Mouse (Mus musculus): Measurements from ENCODE around the gene Id1. TPM values are rescaled to one million over a fixed set of nuclear protein-coding genes. Genes with fewer than 3 reads are reported as not detected.

The Id1 gene
- polyA plus RNA-seq, 1 experiment from 2014 or later: 56.7 TPM

GRCm38 (mm10) chr2:152772231-152772630 is 36.2 kb downstream of the Id1 start:
- Histone ChIP-seq H3K36me3 (0 out of 2 replicates have a peak, but pooled peaks cover 3% of the 10 kb centered on the region), H3K9me3 (no peaks in the 10 kb centered on the region), H3K27me3 (replicated peaks) (no peaks in the 10 kb centered on the region), H3K27ac (replicated peaks) (no peak overlapping the region), H3K9ac (no peak overlapping the region), H3K4me2 (no peak overlapping the region), H3K4me3 (no peak overlapping the region), H3K4me1 (peaks cover 5% of the 10 kb centered on the region)
- no peak for ATAC-seq (ENCODE audit: extremely low read depth, insufficient number of reproducible peaks, low FRiP score, low TSS enrichment)
- WGBS: 25% methylated on average over 1 of the region's 1 CpGs

DNA sequence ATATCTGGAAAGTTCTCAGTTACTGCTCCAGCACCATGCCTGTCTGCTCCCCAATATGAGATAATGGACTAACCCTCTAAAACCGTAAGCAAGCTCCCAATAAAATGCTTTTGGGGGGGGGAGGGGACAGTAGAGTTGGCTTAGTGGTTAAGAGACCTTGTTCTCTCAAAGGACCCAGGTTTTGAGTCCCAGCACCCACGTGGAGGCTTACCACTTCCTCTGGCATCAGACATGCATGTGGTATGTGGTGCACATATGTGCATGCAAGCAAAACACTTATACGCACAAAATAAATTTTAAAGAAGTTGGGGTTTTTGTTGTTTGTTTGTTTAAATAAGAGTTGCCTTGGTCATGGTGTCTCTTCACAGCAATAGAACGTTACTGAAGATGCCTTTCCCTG is 39.3 kb downstream of the Id1 start:
- no peaks in the 10 kb centered on the region for H3K9me3 ChIP-seq
- H3K4me3 ChIP-seq: no peak overlapping the region
- H3K36me3 ChIP-seq: peaks cover 20% of the 10 kb centered on the region
- WGBS: 81% methylated on average over 4 of the region's 4 CpGs
- no peaks in the 10 kb centered on the region for H3K27me3 ChIP-seq (replicated peaks)
- no peak overlapping the region for H3K27ac ChIP-seq (replicated peaks)
- H3K4me1 ChIP-seq: peaks cover 9% of the 10 kb centered on the region
- H3K4me2 ChIP-seq: no peak overlapping the region
- ATAC-seq (ENCODE audit: extremely low read depth, insufficient number of reproducible peaks, low FRiP score, low TSS enrichment): no peak
- H3K9ac ChIP-seq: no peak overlapping the region

DNA sequence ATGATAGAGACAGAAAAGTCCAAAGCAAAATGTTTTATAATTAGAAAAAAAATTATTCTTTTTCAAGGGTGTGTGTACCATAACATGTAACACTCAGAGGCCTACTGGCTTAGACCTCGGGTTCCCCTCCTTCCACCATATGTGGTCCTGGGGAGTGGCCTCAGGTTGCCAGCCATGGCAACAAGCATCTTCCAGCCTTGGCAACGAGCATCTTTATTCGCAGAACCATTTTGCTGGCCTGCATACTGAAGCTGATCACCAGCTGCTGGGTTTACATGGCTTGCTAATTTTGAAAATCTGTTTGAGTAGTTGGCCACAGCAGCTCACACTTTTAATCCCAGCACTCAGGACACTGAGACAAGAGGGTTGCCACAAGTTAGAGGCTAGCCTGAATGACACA is 40.0 kb downstream of the Id1 start:
- Histone ChIP-seq H3K4me3 (no peak overlapping the region), H3K9ac (no peak overlapping the region), H3K9me3 (no peaks in the 10 kb centered on the region), H3K4me2 (no peak overlapping the region), H3K27ac (replicated peaks) (no peak overlapping the region), H3K27me3 (replicated peaks) (no peaks in the 10 kb centered on the region), H3K4me1 (peaks cover 15% of the 10 kb centered on the region), H3K36me3 (peaks cover 27% of the 10 kb centered on the region)
- ATAC-seq (ENCODE audit: extremely low read depth, insufficient number of reproducible peaks, low FRiP score, low TSS enrichment): no peak
- WGBS: 84% methylated on average over 3 of the region's 3 CpGs

- H3K4me3 ChIP-seq: no peak overlapping the region
- H3K9me3 ChIP-seq: no peaks in the 10 kb centered on the region
- no peaks in the 10 kb centered on the region for H3K27me3 ChIP-seq (replicated peaks)
- H3K4me2 ChIP-seq: no peak overlapping the region
- peaks cover 19% of the 10 kb centered on the region for H3K4me1 ChIP-seq
- ATAC-seq (ENCODE audit: extremely low read depth, insufficient number of reproducible peaks, low FRiP score, low TSS enrichment): no peak
- no peak overlapping the region for H3K27ac ChIP-seq (replicated peaks)
- H3K36me3 ChIP-seq: peaks cover 31% of the 10 kb centered on the region
- 78% methylated on average over 2 of the region's 2 CpGs for WGBS
- H3K9ac ChIP-seq: no peak overlapping the region
These were observed 40.4 kb downstream of the Id1 start for GRCm38 (mm10) chr2:152776435-152776834.

- peaks cover 38% of the 10 kb centered on the region for H3K36me3 ChIP-seq
- H3K9ac ChIP-seq: no peak overlapping the region
- no peak overlapping the region for H3K27ac ChIP-seq (replicated peaks)
- WGBS: 85% methylated on average over 3 of the region's 3 CpGs
- H3K9me3 ChIP-seq: no peaks in the 10 kb centered on the region
- H3K4me3 ChIP-seq: no peak overlapping the region
- H3K4me2 ChIP-seq: no peak overlapping the region
- H3K27me3 ChIP-seq (replicated peaks): no peaks in the 10 kb centered on the region
- peaks cover 26% of the 10 kb centered on the region for H3K4me1 ChIP-seq
- no peak for ATAC-seq (ENCODE audit: extremely low read depth, insufficient number of reproducible peaks, low FRiP score, low TSS enrichment)
These were observed 41.0 kb downstream of the Id1 start for GRCm38 (mm10) chr2:152777081-152777480.

- WGBS: 95% methylated on average over 2 of the region's 2 CpGs
- H3K27ac ChIP-seq (replicated peaks): no peak overlapping the region
- ATAC-seq (ENCODE audit: extremely low read depth, insufficient number of reproducible peaks, low FRiP score, low TSS enrichment): no peak
These were observed 44.4 kb downstream of the Id1 start for GRCm38 (mm10) chr2:152780466-152780865.

GRCm38 (mm10) chr2:152781031-152781711 is 45.1 kb downstream of the Id1 start:
- Histone ChIP-seq H3K9me3 (no peaks in the 10 kb centered on the region), H3K4me2 (no peak overlapping the region), H3K27ac (replicated peaks) (no peak overlapping the region), H3K4me1 (peaks cover 63% of the 10 kb centered on the region), H3K36me3 (peaks cover 38% of the 10 kb centered on the region), H3K9ac (no peak overlapping the region), H3K4me3 (no peak overlapping the region), H3K27me3 (replicated peaks) (no peaks in the 10 kb centered on the region)
- ATAC-seq (ENCODE audit: extremely low read depth, insufficient number of reproducible peaks, low FRiP score, low TSS enrichment): no peak
- WGBS: 74% methylated on average over 3 of the region's 3 CpGs

More at GRCm38 (mm10) chr2:152780466-152780865, 44.4 kb downstream of the Id1 start:
- no peaks in the 10 kb centered on the region for H3K9me3 ChIP-seq
- H3K36me3 ChIP-seq: peaks cover 41% of the 10 kb centered on the region
- peaks cover 56% of the 10 kb centered on the region for H3K4me1 ChIP-seq
- H3K27me3 ChIP-seq (replicated peaks): no peaks in the 10 kb centered on the region
- H3K9ac ChIP-seq: no peak overlapping the region
- H3K4me3 ChIP-seq: no peak overlapping the region
- H3K4me2 ChIP-seq: no peak overlapping the region

GRCm38 (mm10) chr2:152782656-152783055 is 46.6 kb downstream of the Id1 start:
- H3K4me1 ChIP-seq: peaks cover 78% of the 10 kb centered on the region
- no peaks in the 10 kb centered on the region for H3K9me3 ChIP-seq
- no peak overlapping the region; the same call in 1 of the 2 replicates for H3K9ac ChIP-seq
- WGBS: 50% methylated on average over 5 of the region's 5 CpGs
- H3K27me3 ChIP-seq (replicated peaks): no peaks in the 10 kb centered on the region
- H3K27ac ChIP-seq (replicated peaks): no peak overlapping the region; the same call in 1 of the 2 replicates
- no peak overlapping the region for H3K4me2 ChIP-seq
- peaks cover 38% of the 10 kb centered on the region for H3K36me3 ChIP-seq
- no peak for ATAC-seq (ENCODE audit: extremely low read depth, insufficient number of reproducible peaks, low FRiP score, low TSS enrichment)
- H3K4me3 ChIP-seq: no peak overlapping the region

GRCm38 (mm10) chr2:152783241-152783640 is 47.2 kb downstream of the Id1 start:
- Histone ChIP-seq H3K27ac (replicated peaks) (no peak overlapping the region; the same call in 1 of the 2 replicates), H3K4me2 (no peak overlapping the region), H3K27me3 (replicated peaks) (no peaks in the 10 kb centered on the region), H3K9ac (no peak overlapping the region), H3K9me3 (no peaks in the 10 kb centered on the region), H3K36me3 (peaks cover 38% of the 10 kb centered on the region), H3K4me3 (no peak overlapping the region), H3K4me1 (peaks cover 84% of the 10 kb centered on the region)
- ATAC-seq (ENCODE audit: extremely low read depth, insufficient number of reproducible peaks, low FRiP score, low TSS enrichment): no peak
- WGBS: 81% methylated on average over 5 of the region's 5 CpGs

DNA sequence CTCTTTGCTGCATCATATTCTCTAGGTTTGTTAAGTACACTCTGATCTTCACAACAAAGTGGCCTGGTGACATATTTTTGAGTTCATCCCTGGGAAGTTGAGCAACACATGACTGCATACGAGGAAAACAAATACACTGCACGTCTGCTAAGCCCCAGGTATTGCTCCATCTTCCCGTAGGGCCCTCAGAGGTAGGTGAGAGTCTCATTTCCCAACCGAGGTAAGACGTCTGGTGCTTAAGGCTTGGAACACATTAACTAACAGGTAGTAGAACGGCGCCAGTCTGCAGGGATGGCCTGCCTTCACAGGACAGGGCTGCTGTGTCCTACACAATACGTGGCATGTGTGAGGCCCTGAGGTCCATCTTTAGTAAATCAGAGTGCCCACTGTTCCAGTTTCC is 48.6 kb downstream of the Id1 start:
- Histone ChIP-seq H3K4me1 (peaks cover 97% of the 10 kb centered on the region), H3K9me3 (no peaks in the 10 kb centered on the region), H3K9ac (peak overlapping the region; percentile 76), H3K4me2 (peak overlapping the region; percentile 59; the same call in 1 of the 2 replicates), H3K27ac (replicated peaks) (peak overlapping the region; percentile 98), H3K27me3 (replicated peaks) (no peaks in the 10 kb centered on the region), H3K4me3 (no peak overlapping the region), H3K36me3 (peaks cover 27% of the 10 kb centered on the region)
- 90% methylated on average over 8 of the region's 8 CpGs for WGBS
- no peak for ATAC-seq (ENCODE audit: extremely low read depth, insufficient number of reproducible peaks, low FRiP score, low TSS enrichment)

DNA sequence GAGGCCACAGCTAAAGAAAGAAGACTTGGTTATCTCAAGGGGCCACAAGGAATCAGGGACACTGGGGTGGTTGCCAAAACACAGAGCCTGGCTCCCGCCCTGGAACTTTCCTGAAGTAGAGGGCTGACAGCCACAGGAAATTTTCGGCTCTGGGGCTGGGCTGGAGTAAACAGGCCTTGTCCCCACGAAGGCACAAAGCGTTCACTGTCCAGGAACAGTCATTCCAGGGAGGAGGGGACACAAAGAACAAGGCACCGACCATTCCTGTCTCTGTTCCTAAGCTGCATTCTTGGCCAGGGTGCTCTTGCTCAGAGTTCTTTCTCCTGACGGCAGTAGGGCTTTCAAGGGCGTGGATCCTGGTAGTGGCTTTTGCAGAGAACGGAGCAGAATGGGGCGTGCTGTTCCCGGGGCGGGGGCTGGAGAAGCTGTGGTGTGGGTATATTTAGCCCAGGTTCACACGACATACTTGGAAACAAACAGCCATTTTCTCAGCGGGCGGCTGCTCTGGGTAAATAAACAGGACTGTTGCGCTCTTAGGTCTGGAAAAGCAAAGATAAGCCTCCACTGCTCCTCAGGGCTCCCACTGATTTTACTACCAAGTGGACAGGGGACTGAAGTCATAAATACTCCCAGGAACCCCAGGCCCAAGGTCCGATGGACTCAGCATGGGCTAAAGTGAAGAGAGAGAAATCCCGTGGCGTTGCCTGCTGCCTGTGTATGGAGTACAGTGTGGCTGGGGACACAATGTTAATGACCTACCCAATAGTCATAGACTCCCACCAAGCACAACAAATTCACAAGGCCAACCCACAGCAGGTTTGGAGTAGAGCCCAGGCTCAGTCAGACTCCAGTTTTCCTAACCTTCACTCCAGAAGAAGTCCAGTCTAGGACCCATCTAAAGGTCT is 49.6 kb downstream of the Id1 start:
- Histone ChIP-seq H3K27ac (replicated peaks) (peak overlapping the region; percentile 98), H3K4me3 (peak overlapping the region; percentile 25), H3K4me2 (peak overlapping the region; percentile 59), H3K27me3 (replicated peaks) (no peaks in the 10 kb centered on the region), H3K4me1 (peaks cover 97% of the 10 kb centered on the region), H3K36me3 (peaks cover 22% of the 10 kb centered on the region), H3K9me3 (no peaks in the 10 kb centered on the region), H3K9ac (peak overlapping the region; percentile 76)
- peak; percentile 15; the same call in 1 of the 2 replicates for ATAC-seq (ENCODE audit: extremely low read depth, insufficient number of reproducible peaks, low FRiP score, low TSS enrichment)
- 11% methylated on average over 18 of the region's 18 CpGs for WGBS

Data from heart, embryonic 13.5 days (tissue).